Mouse (Mus musculus) cerebellum, adult 8-10 months (tissue): ENCODE data around the gene Inhbb.

Source experiments
- DNase-seq: peaks from one replicate; pipeline ENCODE4 v3.0.0; 2022

Inhbb gene

DNA sequence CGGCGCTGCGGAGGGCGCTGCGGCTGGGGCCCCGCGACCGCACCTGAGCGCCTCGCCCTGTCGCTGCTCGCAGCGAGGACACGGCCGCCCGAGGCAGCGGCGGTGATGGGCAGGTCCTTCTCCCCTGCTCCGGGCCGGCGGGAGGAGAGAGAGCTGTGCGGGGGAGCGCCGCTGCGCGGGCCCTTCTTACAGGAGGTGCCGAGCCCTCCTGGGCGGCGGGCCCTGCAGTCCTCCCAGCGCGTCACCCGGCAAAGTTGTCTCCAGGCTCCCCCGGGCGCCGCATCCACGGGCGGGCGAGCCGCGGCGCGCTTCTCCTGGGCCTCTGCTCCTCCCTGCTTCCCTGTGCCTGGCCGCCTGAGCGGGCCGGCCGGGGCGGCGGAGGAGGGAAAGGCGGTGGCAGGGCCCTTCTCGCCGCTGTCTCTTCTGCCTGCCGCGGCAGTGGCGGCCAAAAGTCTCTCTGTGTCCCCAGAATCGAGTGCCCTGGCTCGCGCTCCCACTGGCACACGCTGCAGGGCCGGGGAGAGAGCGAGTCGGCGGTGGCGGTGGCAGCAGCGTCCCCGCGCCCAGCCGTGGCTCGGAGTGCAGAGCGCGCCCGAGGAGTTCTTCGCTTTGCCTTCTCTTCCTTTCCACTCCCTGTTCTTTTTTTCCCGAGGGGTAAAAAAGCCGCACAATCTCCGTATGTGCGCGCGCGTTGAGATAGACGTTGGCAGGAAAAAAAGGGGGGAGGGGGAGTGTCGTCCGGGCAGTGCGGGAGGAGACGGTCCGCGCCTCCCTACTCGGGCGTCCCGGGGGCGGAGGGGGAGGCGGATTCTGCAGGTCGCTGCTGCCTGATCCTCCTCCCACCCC is at the start of gene Inhbb:
Gene Inhbb, minus strand, starts transcription at position 673 of the 846 bp plus-strand sequence.
- DNase-seq = peak; percentile 16

DNA sequence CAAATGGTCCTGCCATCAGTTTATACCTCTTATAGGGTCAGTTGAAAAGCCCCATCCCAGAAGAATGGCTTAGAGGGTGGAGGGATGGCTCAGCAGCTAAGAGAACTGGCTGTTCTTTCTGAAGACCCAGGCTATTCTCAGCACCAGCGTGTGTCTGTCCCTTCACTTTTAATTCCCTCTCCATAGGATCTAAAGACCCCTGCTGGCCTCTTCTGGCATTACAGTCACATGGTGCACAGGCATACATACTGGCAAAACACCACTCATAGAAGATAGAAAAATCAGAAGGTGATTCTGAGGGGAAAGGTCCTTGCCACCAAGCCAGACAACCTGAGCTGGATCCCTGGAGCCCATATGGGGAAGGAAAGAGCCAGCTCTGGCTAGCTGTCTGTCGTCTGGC is 41.3 kb upstream of the Inhbb start:
- DNase-seq = peak; percentile 16

DNA sequence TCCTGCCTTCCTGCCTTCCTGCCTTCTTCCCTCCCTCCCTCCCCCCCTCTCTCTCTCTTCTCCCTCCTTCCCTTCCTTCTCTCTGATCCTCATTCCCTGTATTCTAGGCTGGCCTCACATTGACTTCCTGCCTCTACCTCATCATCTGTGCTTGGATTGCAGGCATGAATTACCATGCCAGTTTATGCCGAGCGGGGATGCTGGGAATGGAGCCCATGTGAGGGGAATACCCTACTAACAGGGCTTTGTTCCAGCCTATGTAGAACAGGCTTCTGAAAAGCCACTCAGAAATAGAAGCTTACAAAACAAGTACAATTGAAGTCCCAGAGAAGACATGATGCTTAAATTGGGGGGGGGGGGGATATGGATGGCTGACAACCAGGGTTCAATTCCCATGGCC is 38.0 kb upstream of the Inhbb start:
- no peak for DNase-seq

DNA sequence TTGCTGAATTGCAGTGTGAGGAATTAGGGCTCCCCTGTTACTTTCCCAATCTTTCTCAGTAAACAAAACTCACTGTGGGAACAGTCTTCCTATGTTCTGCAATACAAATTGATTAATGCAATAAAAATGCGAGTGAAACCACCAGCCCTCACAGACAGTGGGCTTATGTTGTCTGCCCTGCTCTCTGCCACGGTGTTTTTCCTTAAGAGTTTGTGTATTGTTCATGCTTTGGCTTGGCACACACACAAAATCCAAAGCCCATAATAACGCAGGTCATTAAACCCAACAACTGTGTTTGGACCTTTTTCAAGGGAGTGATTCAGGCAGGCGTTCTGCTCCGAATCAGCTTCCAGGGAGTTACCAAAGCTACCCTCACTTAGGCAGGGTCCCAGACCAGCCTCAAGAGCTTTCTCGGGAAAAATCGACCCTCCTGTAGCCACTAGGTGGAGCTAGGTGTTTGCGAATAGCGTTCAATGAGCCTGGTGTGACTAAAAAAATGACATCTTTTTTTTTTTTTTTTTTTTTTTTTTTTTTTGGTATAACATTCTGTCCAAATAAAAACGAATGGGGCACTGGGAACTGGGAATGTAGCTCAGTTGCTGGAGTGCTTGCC is 36.1 kb upstream of the Inhbb start:
- DNase-seq = peak; percentile 45

DNA sequence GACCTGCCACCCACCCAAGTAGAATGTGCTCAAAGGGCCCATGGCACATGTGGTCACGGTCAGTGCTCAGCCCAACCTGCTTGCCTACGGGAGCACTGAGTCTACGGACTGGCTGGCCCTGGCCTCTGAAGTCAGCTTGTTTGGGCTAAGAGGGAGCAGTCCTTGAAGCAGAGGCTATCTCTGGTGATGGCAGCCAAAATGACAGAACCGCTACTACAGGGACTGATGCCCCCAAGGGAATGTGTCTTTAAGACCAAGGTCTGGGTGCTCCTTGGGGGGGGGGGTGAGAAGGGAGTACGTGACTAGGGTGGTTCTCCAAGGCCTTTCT is 35.4 kb upstream of the Inhbb start:
- no peak for DNase-seq

DNA sequence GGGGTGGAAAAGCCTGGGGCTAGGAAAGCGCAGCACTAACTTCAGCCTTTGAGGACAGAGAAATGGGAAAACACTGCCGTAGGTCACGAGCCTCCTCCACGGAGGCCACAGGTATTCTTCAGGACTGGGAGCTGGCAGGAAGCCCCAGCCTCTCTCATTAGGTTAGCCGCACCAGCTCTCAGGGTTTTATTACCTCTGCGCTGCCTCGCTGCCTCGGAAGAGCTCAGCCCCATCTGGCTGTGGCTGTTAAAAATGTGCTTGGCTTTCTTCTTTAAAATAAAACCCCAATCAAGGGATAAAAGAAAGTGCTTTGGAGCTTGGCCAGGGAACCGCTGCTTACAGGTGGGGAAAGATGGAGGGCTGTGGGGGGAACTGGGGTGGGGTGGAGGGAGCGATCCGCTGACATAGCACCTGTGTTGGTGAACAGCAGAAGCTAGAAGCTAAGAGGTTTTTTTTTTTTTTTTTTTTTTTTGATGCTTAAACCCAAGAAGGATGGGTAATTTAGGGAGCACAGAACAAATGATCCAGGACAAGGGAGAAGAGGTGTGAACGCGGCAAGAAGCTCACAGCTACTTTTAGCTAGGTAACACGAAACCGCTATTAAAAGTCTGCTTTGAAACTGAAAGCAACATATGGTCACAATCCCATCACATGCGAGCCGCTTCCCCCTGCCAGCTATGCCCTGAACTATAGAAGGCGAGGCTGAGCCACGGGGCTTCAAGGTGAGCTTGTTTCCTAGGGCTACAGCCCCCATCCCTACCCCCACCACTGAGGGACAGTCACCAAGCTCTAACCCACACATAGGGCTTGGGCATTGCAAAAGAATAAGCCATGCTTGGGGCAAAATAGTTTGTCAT is 34.9 kb upstream of the Inhbb start:
- no peak for DNase-seq

DNA sequence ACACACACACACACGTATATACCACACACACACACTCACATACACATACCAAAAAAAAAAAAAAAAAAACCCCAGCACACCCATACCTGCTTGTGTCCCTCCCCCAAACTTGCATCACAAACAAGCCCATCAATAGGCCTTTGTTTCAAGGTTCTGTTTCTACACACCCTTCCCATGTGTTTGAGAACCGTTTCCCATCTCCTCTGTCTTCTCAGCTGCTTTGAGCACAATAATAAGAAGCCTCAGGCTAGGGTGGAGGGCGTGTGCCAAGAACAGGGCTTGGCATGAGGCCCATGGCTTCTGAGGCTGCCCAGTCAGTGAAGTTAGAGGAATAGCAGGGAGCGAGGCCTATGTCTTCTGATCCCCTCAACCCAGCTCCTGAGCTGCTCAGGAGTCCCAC is 31.7 kb upstream of the Inhbb start:
- DNase-seq = no peak

DNA sequence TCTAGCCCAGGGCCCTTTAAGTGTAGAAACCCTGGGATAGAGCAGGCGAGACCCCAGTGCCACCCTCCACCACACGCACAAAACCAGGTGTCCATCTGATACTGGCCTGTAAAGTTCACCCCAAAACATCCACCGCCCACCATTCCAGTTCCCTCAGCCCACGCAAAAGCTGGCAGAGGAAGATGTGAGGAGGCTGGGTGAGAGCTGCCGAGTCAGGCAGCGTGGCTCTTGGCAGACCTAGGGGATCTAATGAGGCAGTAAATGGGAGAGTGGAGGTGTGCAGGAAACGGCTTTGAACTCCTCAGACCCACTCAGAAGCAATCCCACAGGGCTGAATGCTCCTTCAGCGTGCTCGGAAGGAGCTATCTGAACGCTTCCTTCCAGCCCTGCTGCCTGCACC is 29.4 kb upstream of the Inhbb start:
- no peak for DNase-seq

DNA sequence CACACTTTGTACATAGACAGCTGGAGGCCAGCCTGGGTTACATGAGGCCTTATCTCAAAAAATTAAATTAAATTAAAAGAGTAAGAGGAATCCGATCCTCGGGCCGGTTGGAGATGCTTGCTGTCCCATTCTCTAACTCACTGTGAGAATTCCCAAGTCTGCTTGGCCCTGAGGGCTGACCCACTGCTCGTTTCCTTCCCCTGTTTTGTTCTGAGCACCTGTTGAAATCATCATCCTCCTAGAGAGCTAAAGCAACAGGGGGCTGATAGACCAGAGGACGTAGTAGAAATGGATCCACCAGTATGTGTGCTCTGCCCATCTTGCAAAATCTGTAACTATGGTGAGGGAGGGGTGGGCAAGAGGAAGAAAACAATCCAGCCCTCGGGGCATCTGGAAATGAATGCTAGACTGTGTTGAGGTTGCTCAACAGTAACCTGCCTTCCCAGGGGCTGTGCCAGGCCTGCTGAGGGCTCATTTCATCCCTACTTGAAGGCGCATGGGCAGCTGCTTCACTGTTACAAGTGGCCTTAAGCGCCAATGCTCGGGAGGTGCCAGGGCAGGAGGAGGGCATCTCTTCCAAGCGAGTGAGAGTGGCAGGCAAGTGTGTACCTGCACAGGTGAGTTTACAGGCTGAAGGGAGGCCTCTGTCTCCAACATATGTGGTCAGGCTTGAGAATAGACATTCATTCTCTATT is 28.8 kb upstream of the Inhbb start:
- DNase-seq = no peak

DNA sequence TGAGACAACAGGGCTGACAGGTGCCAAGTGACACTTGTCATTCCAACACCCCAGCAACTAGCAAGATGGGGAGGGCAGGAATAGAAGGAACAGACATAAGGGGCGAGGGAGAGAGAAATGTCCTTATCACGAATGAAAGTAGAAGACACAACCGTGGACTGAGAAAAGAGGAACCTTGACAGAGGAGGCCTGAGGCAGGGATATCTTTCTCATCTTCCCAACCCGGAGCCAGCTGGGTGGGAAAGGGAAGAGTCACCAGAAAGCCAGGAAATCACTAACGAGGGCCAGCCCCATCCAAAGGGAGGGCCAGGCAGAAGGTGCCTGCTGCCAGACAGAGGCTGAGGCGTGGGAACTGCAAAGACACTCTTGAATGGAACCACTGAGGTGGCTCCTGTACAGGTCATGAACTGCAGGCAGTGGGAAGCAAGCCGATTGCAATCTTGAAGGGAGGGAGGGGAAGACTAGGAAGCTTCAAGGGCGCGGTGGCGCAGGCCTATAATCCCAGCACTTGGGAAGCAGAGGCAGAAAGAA is 24.8 kb upstream of the Inhbb start:
- DNase-seq = no peak

DNA sequence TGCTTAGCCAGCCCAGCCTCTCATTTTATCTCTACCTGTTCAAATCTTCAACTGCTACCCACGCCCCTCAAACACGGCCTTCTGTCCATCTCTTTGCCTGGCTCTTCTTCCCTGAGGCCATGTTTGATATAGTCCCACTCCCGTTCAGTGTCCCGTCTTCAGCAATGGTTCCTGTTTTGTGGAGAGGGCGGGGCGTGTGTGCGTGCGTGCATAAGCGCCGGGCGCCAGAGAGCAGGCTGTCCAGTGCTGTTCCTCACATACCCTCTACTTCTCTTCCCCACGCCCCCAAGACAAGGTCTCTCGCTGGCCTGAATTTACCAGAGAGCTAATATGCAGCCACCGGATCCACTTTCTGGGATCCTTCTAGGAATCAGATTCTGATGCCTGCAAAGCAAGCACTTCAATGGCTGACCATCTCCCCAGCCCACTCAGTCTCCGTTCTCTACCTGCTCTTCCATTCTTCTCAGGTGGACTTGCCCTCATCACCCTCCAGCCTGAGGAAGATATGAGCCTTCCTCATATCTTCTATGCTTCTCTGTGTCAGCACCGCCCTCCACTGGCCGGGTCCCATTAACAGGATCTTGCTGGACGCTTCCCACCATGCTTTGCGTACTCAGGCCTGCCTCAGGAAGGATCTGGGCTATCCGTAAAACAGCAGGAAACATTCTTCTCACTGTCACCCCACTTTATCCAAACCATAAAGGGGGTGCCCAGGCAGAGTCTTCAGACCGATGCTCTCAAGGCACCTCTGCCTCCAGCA is 21.7 kb upstream of the Inhbb start:
- no peak for DNase-seq

DNA sequence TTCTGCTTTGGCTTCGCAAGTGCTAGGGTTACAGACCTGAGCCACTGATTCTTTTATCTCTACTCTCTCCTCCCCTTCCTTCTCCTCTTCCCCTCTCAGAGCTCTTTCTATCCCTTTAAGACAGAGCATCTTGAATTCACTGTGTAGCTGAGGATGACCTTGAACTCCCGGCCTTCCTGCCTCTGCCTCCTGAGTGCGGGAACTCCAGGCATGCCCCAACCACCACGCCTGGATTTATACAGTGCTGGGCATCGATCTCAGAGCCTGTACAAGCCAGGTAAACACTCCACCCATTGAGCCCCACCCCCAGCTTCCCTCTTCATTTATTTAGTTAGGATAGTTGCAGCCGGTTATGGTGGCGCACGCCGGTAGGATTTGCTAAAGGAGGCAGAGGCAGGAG is 20.9 kb upstream of the Inhbb start:
- DNase-seq = no peak

DNA sequence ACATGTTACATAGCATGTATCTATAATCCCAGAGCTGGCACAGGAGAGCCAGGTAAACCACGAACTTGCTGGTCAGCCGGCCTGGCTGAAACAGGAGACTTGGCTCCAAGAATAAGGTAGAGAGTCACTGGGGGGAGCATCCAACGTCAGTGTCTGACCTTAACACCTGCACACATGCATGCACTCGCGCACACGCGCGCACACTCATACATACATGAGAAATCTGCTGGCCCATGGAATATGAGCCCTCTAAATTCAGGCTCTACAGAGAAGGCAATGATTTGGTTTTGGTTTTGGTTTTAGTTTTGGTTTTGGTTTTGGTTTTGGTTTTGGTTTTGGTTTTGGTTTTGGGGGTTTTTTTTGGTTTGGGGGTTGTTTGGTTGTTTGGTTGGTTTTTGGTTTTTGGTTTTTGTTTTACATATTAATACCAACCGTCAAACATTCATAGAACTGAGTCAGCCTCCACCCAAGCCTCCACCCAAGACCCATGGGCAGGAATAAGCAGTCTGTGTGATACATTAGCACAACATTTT is 16.1 kb upstream of the Inhbb start:
- no peak for DNase-seq

DNA sequence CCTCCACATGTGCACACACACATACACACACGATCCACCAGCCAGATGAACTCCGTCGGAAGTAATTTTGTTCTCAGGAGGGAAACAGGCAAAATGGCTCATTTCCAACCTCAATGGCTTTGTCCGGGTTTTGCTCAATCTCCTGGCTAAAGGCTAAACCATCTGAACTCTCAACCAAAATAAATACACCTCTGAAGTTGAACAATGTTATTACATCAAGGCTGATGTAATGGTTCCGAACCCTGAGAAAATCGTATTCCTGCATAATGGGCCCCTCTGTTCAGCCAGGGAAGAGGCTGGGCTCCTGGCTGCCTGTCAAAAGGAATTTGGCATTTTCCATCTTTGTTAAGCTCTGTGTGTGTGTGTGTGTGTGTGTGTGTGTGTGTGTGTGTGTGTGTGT is 15.4 kb upstream of the Inhbb start:
- DNase-seq = no peak

DNA sequence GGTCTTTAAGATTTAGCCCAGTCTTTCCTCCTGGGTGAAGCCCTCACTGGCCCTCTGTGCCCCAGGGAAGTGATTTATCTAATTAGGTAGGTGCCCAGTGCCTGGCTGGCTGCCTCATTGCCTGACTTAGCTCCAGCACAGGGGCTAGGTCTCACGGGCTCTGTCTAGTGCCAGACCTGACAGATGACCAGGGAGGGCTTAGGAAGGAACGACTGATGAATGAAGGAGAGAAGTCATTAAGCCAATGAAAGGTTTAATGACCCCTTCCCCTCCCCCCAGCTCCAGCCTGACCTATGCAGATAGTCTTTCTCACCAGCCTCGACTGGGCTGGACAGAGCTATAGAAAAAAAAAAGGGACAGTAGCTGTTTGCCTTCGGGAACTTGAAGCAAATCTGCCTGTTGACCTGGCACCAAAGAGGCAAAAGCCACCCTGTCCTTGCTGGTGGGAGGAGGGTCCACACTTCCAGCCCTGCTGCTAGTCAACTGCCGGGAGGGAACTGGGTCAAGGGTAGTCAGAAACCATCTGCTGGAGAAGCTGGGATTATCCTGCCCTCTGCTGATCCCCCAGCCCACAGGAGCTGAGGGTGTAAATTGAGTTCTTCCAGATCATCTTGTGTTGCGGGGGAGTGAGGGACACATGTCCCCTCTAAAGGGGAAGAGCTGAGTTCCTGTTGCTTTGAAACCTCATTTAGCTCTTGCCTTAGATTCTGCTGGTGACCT is 2.3 kb upstream of the Inhbb start:
- DNase-seq = no peak

DNA sequence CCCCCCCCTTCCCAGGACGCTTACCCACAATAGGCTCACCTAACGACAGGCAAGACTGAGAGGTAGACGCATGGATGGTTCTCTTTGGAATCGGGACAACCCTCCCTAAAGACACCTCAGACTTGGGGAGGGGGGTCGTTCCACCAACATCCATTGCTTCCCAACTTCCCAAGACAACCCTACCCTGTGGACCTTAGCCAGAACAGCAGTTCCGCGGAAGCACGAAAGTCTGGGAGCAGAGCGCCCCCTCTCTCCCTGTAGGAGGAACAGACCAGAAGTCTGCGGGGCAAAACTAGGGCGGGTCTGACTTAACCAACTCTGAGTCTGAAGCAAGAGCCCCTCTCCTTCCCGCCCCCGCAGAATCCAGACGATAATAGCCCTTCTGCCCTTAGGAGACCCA is 1.5 kb upstream of the Inhbb start:
- peak; percentile 23 for DNase-seq

DNA sequence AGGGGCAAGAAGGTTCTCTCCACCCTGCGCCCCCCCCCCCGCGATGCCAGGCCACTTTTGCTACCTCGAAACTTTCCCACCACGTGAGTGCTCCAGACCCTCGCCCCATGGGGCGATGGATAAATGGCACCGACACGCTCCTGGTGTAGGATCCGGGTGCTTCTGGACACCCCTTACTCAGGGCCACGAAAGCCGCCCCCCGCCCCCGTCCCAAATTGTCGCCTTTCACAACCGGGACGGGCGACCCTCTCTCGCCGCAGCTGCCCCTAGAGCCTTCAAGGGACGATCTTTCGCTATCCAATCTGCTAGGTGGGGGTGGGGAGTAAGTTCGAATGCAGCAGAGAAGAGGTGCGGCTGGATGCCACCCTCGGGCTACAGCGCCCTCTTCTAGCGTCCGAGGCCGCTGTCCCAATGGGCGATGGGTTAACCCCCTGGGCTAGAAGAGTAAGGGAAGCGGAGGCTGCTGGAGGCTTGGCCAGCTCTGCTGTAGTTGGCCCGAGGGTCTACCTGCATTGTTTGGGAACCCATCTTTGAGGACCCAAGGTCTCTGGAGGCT is 490 bp upstream of the Inhbb start:
- DNase-seq = no peak

DNA sequence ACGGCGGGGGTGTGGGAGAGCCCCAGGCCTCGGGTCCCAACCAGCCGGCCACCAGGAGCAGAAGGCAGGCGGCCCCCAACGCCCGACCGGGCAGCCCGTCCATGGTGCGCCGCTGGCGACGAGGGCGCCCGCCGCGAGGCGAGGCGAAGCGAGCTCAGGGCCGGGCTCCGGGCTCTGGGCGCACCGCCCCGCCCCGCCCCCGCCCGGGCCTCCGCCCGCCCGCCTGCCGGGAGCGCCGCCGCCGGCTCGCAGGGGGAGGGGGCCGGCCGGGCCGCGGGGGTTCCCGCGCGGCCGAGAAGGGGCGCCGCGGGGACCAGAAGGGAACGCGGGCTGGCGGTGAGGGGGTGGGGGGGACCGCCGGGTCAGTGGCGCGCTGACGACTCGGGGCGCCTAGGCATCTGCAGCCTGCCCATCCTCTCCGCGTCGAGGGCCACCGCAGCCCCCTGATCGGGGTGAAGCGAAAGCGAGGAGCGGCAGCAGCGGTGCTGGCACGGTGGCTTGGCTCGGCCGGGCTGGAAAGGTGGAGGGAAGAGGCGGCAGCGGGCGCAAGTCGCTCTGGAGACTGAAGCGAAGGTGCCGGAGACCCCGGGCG is 968 bp downstream of the Inhbb start:
- DNase-seq = no peak

DNA sequence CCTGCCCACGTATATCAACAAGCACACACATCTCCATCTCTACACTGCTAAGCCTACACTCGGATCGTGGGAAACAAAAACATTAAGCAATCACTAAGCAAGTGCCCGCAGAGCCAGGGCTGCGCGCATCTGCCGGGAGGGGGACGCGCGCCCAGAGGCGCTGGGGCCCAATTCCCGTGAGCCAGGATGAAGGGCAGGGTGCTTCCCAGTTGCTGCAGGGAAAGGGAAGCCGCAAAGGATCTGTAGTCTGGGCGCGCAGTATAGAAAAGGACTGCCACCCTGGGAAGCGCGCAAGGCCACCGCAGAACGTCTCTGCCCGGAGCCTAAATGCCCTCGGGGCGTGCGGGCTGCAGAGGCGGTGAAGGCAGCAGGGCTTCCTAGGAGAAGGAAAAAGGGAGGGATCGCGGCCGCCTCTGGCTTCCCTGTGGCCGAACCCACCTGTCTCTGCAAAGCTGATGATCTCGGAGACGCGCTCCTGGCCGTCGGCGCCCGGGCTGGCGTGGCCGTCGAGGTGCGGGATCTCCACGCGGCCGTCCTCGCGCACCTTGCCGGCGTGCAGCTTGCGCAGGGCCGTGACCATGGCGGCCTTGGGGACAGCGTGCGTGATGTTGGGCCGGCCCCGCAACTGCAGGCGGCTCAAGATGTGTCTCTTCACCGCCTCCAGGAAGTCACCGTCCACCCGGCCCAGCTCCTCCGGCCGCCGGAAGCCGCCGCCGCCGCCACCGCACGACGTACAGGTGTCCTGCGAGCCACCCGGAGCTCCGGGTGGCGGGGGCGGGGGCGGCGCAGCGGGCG is 1.7 kb downstream of the Inhbb start:
- DNase-seq = no peak
